Mouse (Mus musculus) liver, embryonic 12.5 days (tissue): ENCODE results near the gene Ccl22. TPM values are rescaled to one million over a fixed set of nuclear protein-coding genes. Genes with fewer than 3 reads are reported as not detected.

Experiments
- polyA plus RNA-seq: library from polyadenylated mRNA; unstranded; fragments of >200 nt; fragmentation: Nextera tagmentation; extraction: Ambion mirVana; gene quantifications from 2 replicates; pipeline ENCODE4 v1.2.1, GENCODE M21; 2016

The Ccl22 gene
- polyA plus RNA-seq, 1 experiment from 2014 or later: 0.07 TPM

Other genes starting within 250 kb of the Ccl22 start
- gene Cpne2, start 212.6 kb upstream of the Ccl22 start, polyA plus RNA-seq: 3.3 and 3.9 TPM in 2 replicates
- 24.7 and 24.8 TPM in 2 replicates for gene Rspry1, start 143.7 kb upstream of the Ccl22 start, polyA plus RNA-seq
- 45.9 and 49.2 TPM in 2 replicates for gene Fam192a, start 143.6 kb upstream of the Ccl22 start, polyA plus RNA-seq
- gene Arl2bp, start 79.0 kb upstream of the Ccl22 start, polyA plus RNA-seq: 42.3 and 44.9 TPM in 2 replicates
- gene Pllp, start 49.3 kb upstream of the Ccl22 start, polyA plus RNA-seq: 1.4 TPM in 2 replicates
- gene Cx3cl1, start 26.4 kb downstream of the Ccl22 start, polyA plus RNA-seq: 0.45 and 0.49 TPM in 2 replicates
- 0.36 TPM in 1 of 2 replicates, not detected in the other for gene Ccl17, start 64.9 kb downstream of the Ccl22 start, polyA plus RNA-seq
- 55.1 and 57.2 TPM in 2 replicates for gene Coq9, start 92.7 kb downstream of the Ccl22 start, polyA plus RNA-seq
- gene Ciapin1, start 92.8 kb downstream of the Ccl22 start, polyA plus RNA-seq: 80.9 and 83.4 TPM in 2 replicates
- 107 and 112 TPM in 2 replicates for gene Polr2c, start 111.9 kb downstream of the Ccl22 start, polyA plus RNA-seq
- 13.8 and 14.6 TPM in 2 replicates for gene Dok4, start 130.7 kb downstream of the Ccl22 start, polyA plus RNA-seq
- 9.1 and 10.0 TPM in 2 replicates for gene Ccdc102a, start 172.5 kb downstream of the Ccl22 start, polyA plus RNA-seq
- 0.90 and 0.91 TPM in 2 replicates for gene Adgrg5, start 178.1 kb downstream of the Ccl22 start, polyA plus RNA-seq
- 78.5 and 80.9 TPM in 2 replicates for gene Adgrg1, start 229.2 kb downstream of the Ccl22 start, polyA plus RNA-seq